Mouse (Mus musculus): ENCODE measurements around the gene Sema3d. TPM values are rescaled to one million over a fixed set of nuclear protein-coding genes. Genes with fewer than 3 reads are reported as not detected.

The Sema3d gene
- polyA plus RNA-seq, 1 experiment, result 2.0 TPM

- WGBS, result 89% methylated on average over 9 of the region's 9 CpGs
- no peak for TF ChIP-seq CTCF (conservative IDR thresholded peaks at IDR 0.05; ENCODE audit: insufficient read depth, insufficient read length, low read depth, low read length)
- no peak for TF ChIP-seq POLR2A (IDR thresholded peaks at IDR 0.05; ENCODE audit: low read depth, low read length)
- no peaks in the 10 kb centered on the region for H3K27me3 ChIP-seq (replicated peaks; ENCODE audit: control insufficient read depth, insufficient read depth, low read length)
These were observed 201.7 kb downstream of the Sema3d start for GRCm38 (mm10) chr5:12584886-12585285.

GRCm38 (mm10) chr5:12634227-12634980 is 251.2 kb downstream of the Sema3d start:
- TF ChIP-seq CTCF (conservative IDR thresholded peaks at IDR 0.05; ENCODE audit: insufficient read depth, insufficient read length, low read depth, low read length) (no peak), POLR2A (IDR thresholded peaks at IDR 0.05; ENCODE audit: low read depth, low read length) (no peak)
- Histone ChIP-seq H3K4me3 (ENCODE audit: insufficient read depth, low read depth, low read length) (no peak overlapping the region), H3K27me3 (replicated peaks; ENCODE audit: control insufficient read depth, insufficient read depth, low read length) (no peaks in the 10 kb centered on the region), H3K4me1 (ENCODE audit: control insufficient read depth, insufficient read depth, low read length) (no peaks in the 10 kb centered on the region), H3K27ac (ENCODE audit: insufficient read depth, low read depth, low read length) (no peak overlapping the region), H3K36me3 (ENCODE audit: control insufficient read depth, insufficient read depth, low read length) (no peaks in the 10 kb centered on the region)
- WGBS, result 20% methylated on average over 8 of the region's 8 CpGs
- no peak for DNase-seq

More at GRCm38 (mm10) chr5:12584886-12585285, 201.7 kb downstream of the Sema3d start:
- Histone ChIP-seq H3K4me3 (ENCODE audit: insufficient read depth, low read depth, low read length) (no peak overlapping the region), H3K4me1 (ENCODE audit: control insufficient read depth, insufficient read depth, low read length) (no peaks in the 10 kb centered on the region), H3K27ac (ENCODE audit: insufficient read depth, low read depth, low read length) (no peak overlapping the region), H3K36me3 (ENCODE audit: control insufficient read depth, insufficient read depth, low read length) (no peaks in the 10 kb centered on the region)
- no peak for DNase-seq

GRCm38 (mm10) chr5:12637763-12638468 is 254.7 kb downstream of the Sema3d start:
- no peak overlapping the region for H3K27ac ChIP-seq (ENCODE audit: insufficient read depth, low read depth, low read length)
- WGBS, result 68% methylated on average over 7 of the region's 7 CpGs
- no peaks in the 10 kb centered on the region for H3K36me3 ChIP-seq (ENCODE audit: control insufficient read depth, insufficient read depth, low read length)
- no peaks in the 10 kb centered on the region for H3K4me1 ChIP-seq (ENCODE audit: control insufficient read depth, insufficient read depth, low read length)
- no peak for DNase-seq
- no peak for TF ChIP-seq POLR2A (IDR thresholded peaks at IDR 0.05; ENCODE audit: low read depth, low read length)
- no peak for TF ChIP-seq CTCF (conservative IDR thresholded peaks at IDR 0.05; ENCODE audit: insufficient read depth, insufficient read length, low read depth, low read length)
- no peaks in the 10 kb centered on the region for H3K27me3 ChIP-seq (replicated peaks; ENCODE audit: control insufficient read depth, insufficient read depth, low read length)
- H3K4me3 ChIP-seq (ENCODE audit: insufficient read depth, low read depth, low read length), result no peak overlapping the region

Data from kidney, adult 2 months (tissue).